Mouse (Mus musculus): ENCODE measurements around the gene Arl2bp. TPM values are rescaled to one million over a fixed set of nuclear protein-coding genes. Genes with fewer than 3 reads are reported as not detected.

Gene Arl2bp
- polyA plus RNA-seq, 1 experiment from 2014 or later: 217 TPM

GRCm38 (mm10) chr8:94699366-94699765 lies 33.0 kb downstream of the Arl2bp start:
- Histone ChIP-seq H3K27me3 (ENCODE audit: insufficient read depth, poor library complexity, severe bottlenecking) (peaks cover 45% of the 10 kb centered on the region), H3K27ac (no peak overlapping the region), H3K4me1 (replicated peaks) (peaks cover 28% of the 10 kb centered on the region), H3K9me3 (no peaks in the 10 kb centered on the region), H3K4me3 (no peak overlapping the region), H3K36me3 (no peaks in the 10 kb centered on the region)
- no peak for DNase-seq (ENCODE audit: low spot score)
- 72% methylated on average over 16 of the region's 16 CpGs for WGBS

GRCm38 (mm10) chr8:94700421-94700935 lies 34.1 kb downstream of the Arl2bp start:
- H3K36me3 ChIP-seq: no peaks in the 10 kb centered on the region
- peaks cover 17% of the 10 kb centered on the region for H3K4me1 ChIP-seq (replicated peaks)
- no peak for DNase-seq (ENCODE audit: low spot score)
- WGBS: 87% methylated on average over 4 of the region's 4 CpGs
- H3K27me3 ChIP-seq (ENCODE audit: insufficient read depth, poor library complexity, severe bottlenecking): peaks cover 39% of the 10 kb centered on the region
- H3K4me3 ChIP-seq: no peak overlapping the region
- no peaks in the 10 kb centered on the region for H3K9me3 ChIP-seq
- H3K27ac ChIP-seq: no peak overlapping the region

GRCm38 (mm10) chr8:94702156-94702555 lies 35.8 kb downstream of the Arl2bp start:
- no peak overlapping the region for H3K27ac ChIP-seq
- peaks cover 28% of the 10 kb centered on the region for H3K27me3 ChIP-seq (ENCODE audit: insufficient read depth, poor library complexity, severe bottlenecking)
- peak overlapping the region; percentile 57; the same call in 1 of the 2 replicates for H3K4me3 ChIP-seq
- WGBS: 76% methylated on average over 3 of the region's 3 CpGs
- no peak for DNase-seq (ENCODE audit: low spot score)
- no peaks in the 10 kb centered on the region for H3K36me3 ChIP-seq
- H3K9me3 ChIP-seq: no peaks in the 10 kb centered on the region
- peaks cover 6% of the 10 kb centered on the region; the same call in 1 of the 2 replicates for H3K4me1 ChIP-seq (replicated peaks)

GRCm38 (mm10) chr8:94702844-94703813 lies 36.7 kb downstream of the Arl2bp start:
- peak overlapping the region; percentile 57 for H3K4me3 ChIP-seq
- WGBS: under 1% methylated on average over 35 of the region's 35 CpGs
- H3K27me3 ChIP-seq (ENCODE audit: insufficient read depth, poor library complexity, severe bottlenecking): peaks cover 18% of the 10 kb centered on the region
- peaks cover 6% of the 10 kb centered on the region; the same call in 1 of the 2 replicates for H3K4me1 ChIP-seq (replicated peaks)
- H3K36me3 ChIP-seq: no peaks in the 10 kb centered on the region
- H3K27ac ChIP-seq: peak overlapping the region; percentile 31; the same call in 1 of the 2 replicates
- DNase-seq (ENCODE audit: low spot score): peak; percentile 87
- H3K9me3 ChIP-seq: no peaks in the 10 kb centered on the region

GRCm38 (mm10) chr8:94703972-94704668 lies 37.7 kb downstream of the Arl2bp start:
- H3K9me3 ChIP-seq: no peaks in the 10 kb centered on the region
- peaks cover 6% of the 10 kb centered on the region; the same call in 1 of the 2 replicates for H3K4me1 ChIP-seq (replicated peaks)
- DNase-seq (ENCODE audit: low spot score): peak; percentile 98
- H3K4me3 ChIP-seq: peak overlapping the region; percentile 61
- no peaks in the 10 kb centered on the region for H3K36me3 ChIP-seq
- WGBS: under 1% methylated on average over 35 of the region's 35 CpGs
- H3K27me3 ChIP-seq (ENCODE audit: insufficient read depth, poor library complexity, severe bottlenecking): peaks cover 10% of the 10 kb centered on the region; the same call in 1 of the 2 replicates
- peak overlapping the region; percentile 69; the same call in 1 of the 2 replicates for H3K27ac ChIP-seq

- peaks cover 10% of the 10 kb centered on the region; the same call in 1 of the 2 replicates for H3K27me3 ChIP-seq (ENCODE audit: insufficient read depth, poor library complexity, severe bottlenecking)
- peak overlapping the region; percentile 69; the same call in 1 of the 2 replicates for H3K27ac ChIP-seq
- H3K36me3 ChIP-seq: no peaks in the 10 kb centered on the region
- WGBS: 20% methylated on average over 9 of the region's 9 CpGs
- no peak for DNase-seq (ENCODE audit: low spot score)
- no peaks in the 10 kb centered on the region for H3K9me3 ChIP-seq
- H3K4me1 ChIP-seq (replicated peaks): peaks cover 10% of the 10 kb centered on the region; the same call in 1 of the 2 replicates
- peak overlapping the region; percentile 61 for H3K4me3 ChIP-seq
These were observed 38.2 kb downstream of the Arl2bp start for GRCm38 (mm10) chr8:94704669-94704984.

- peaks cover 17% of the 10 kb centered on the region; the same call in 1 of the 2 replicates for H3K4me1 ChIP-seq (replicated peaks)
- 87% methylated on average over 10 of the region's 10 CpGs for WGBS
- no peaks in the 10 kb centered on the region for H3K36me3 ChIP-seq
- peaks cover 10% of the 10 kb centered on the region; the same call in 1 of the 2 replicates for H3K27me3 ChIP-seq (ENCODE audit: insufficient read depth, poor library complexity, severe bottlenecking)
- no peaks in the 10 kb centered on the region for H3K9me3 ChIP-seq
- no peak overlapping the region for H3K27ac ChIP-seq
- H3K4me3 ChIP-seq: no peak overlapping the region
- DNase-seq (ENCODE audit: low spot score): no peak
These were observed 39.3 kb downstream of the Arl2bp start for GRCm38 (mm10) chr8:94705581-94706245.

- Histone ChIP-seq H3K27me3 (ENCODE audit: insufficient read depth, poor library complexity, severe bottlenecking) (peaks cover 10% of the 10 kb centered on the region; the same call in 1 of the 2 replicates), H3K4me3 (no peak overlapping the region), H3K27ac (no peak overlapping the region), H3K36me3 (no peaks in the 10 kb centered on the region), H3K4me1 (replicated peaks) (peaks cover 17% of the 10 kb centered on the region; the same call in 1 of the 2 replicates), H3K9me3 (no peaks in the 10 kb centered on the region)
- 77% methylated on average over 9 of the region's 9 CpGs for WGBS
- no peak for DNase-seq (ENCODE audit: low spot score)
These were observed 40.5 kb downstream of the Arl2bp start for GRCm38 (mm10) chr8:94706732-94707395.

GRCm38 (mm10) chr8:94710336-94710735 lies 43.9 kb downstream of the Arl2bp start:
- Histone ChIP-seq H3K27me3 (ENCODE audit: insufficient read depth, poor library complexity, severe bottlenecking) (peaks cover 7% of the 10 kb centered on the region; the same call in 1 of the 2 replicates), H3K9me3 (no peaks in the 10 kb centered on the region), H3K4me3 (no peak overlapping the region), H3K27ac (no peak overlapping the region), H3K4me1 (replicated peaks) (peaks cover 17% of the 10 kb centered on the region; the same call in 1 of the 2 replicates), H3K36me3 (no peaks in the 10 kb centered on the region)
- 67% methylated on average over 8 of the region's 8 CpGs for WGBS
- DNase-seq (ENCODE audit: low spot score): no peak

- Histone ChIP-seq H3K27me3 (ENCODE audit: insufficient read depth, poor library complexity, severe bottlenecking) (no peaks in the 10 kb centered on the region), H3K27ac (0 out of 2 replicates have a peak overlapping the region, but pooled peaks have one; percentile 8), H3K4me3 (no peak overlapping the region), H3K9me3 (no peaks in the 10 kb centered on the region), H3K4me1 (replicated peaks) (peaks cover 17% of the 10 kb centered on the region; the same call in 1 of the 2 replicates), H3K36me3 (no peaks in the 10 kb centered on the region)
- 73% methylated on average over 5 of the region's 5 CpGs for WGBS
- no peak for DNase-seq (ENCODE audit: low spot score)
These were observed 44.8 kb downstream of the Arl2bp start for GRCm38 (mm10) chr8:94711160-94711718.

GRCm38 (mm10) chr8:94714556-94714955 lies 48.2 kb downstream of the Arl2bp start:
- no peak overlapping the region for H3K4me3 ChIP-seq
- H3K27me3 ChIP-seq (ENCODE audit: insufficient read depth, poor library complexity, severe bottlenecking): no peaks in the 10 kb centered on the region
- no peaks in the 10 kb centered on the region for H3K9me3 ChIP-seq
- peaks cover 14% of the 10 kb centered on the region; the same call in 1 of the 2 replicates for H3K4me1 ChIP-seq (replicated peaks)
- no peaks in the 10 kb centered on the region for H3K36me3 ChIP-seq
- DNase-seq (ENCODE audit: low spot score): no peak
- no peak overlapping the region for H3K27ac ChIP-seq
- WGBS: 44% methylated on average over 5 of the region's 5 CpGs

All from hindbrain, embryonic 10.5 days (tissue).